Mouse (Mus musculus): ENCODE measurements around the gene Apoc1. TPM values are rescaled to one million over a fixed set of nuclear protein-coding genes. Genes with fewer than 3 reads are reported as not detected.

The Apoc1 gene
- polyA plus RNA-seq, 1 experiment = not detected

- H3K4me3 ChIP-seq = no peak overlapping the region
- no peak overlapping the region for H3ac ChIP-seq (ENCODE audit: control insufficient read depth, insufficient read length)
- no peaks in the 10 kb centered on the region for H3K79me2 ChIP-seq (ENCODE audit: control insufficient read depth, insufficient read depth)
- no peaks in the 10 kb centered on the region for H3K27me3 ChIP-seq (ENCODE audit: control insufficient read depth, insufficient read depth, insufficient read length)
- no peaks in the 10 kb centered on the region for H3K36me3 ChIP-seq (ENCODE audit: control insufficient read depth, insufficient read depth)
- no peak for TF ChIP-seq CEBPB (IDR thresholded peaks at IDR 0.05; ENCODE audit: insufficient read depth, poor library complexity, severe bottlenecking)
- TF ChIP-seq TCF12 (IDR thresholded peaks at IDR 0.05; ENCODE audit: insufficient read depth, poor library complexity, severe bottlenecking) = no peak
- TF ChIP-seq MAX (IDR thresholded peaks at IDR 0.05; ENCODE audit: low read depth) = no peak
- H3K4me2 ChIP-seq (ENCODE audit: low read depth) = no peak overlapping the region
These were observed 44.1 kb upstream of the Apoc1 start for GRCm38 (mm10) chr7:19736389-19737057.

- H3K4me3 ChIP-seq = no peak overlapping the region
- TF ChIP-seq REST (IDR thresholded peaks at IDR 0.05; ENCODE audit: insufficient read depth, insufficient read length) (no peak), CEBPB (IDR thresholded peaks at IDR 0.05; ENCODE audit: insufficient read depth, poor library complexity, severe bottlenecking) (no peak), MAX (IDR thresholded peaks at IDR 0.05; ENCODE audit: low read depth) (no peak), POLR2AphosphoS2 (IDR thresholded peaks at IDR 0.05; ENCODE audit: insufficient read length, low read depth) (no peak), MYOD1 (IDR thresholded peaks at IDR 0.05; ENCODE audit: control insufficient read depth in 1 of 3, insufficient read length in 2 of 3, low read depth in 2 of 3) (no peak), E2F4 (IDR thresholded peaks at IDR 0.05; ENCODE audit: insufficient read depth) (no peak), MYOG (IDR thresholded peaks at IDR 0.05; ENCODE audit: control insufficient read depth in 1 of 3, insufficient read depth in 1 of 3, insufficient read length in 2 of 3, low read depth in 2 of 3) (no peak), POLR2A (IDR thresholded peaks at IDR 0.05; ENCODE audit: insufficient read length, low read depth) (no peak), SRF (IDR thresholded peaks at IDR 0.05; ENCODE audit: control insufficient read depth, insufficient read length, low read depth) (no peak)
These were observed 41.8 kb upstream of the Apoc1 start for GRCm38 (mm10) chr7:19734178-19734666.

GRCm38 (mm10) chr7:19726541-19726940 lies 34.1 kb upstream of the Apoc1 start:
- H3K27me3 ChIP-seq (ENCODE audit: control insufficient read depth, insufficient read depth, insufficient read length) = no peaks in the 10 kb centered on the region
- H3K79me2 ChIP-seq (ENCODE audit: control insufficient read depth, insufficient read depth) = no peaks in the 10 kb centered on the region
- H3K36me3 ChIP-seq (ENCODE audit: control insufficient read depth, insufficient read depth) = no peaks in the 10 kb centered on the region
- H3K4me3 ChIP-seq = no peak overlapping the region
- no peak overlapping the region for H3ac ChIP-seq (ENCODE audit: control insufficient read depth, insufficient read length)
- TF ChIP-seq TCF12 (IDR thresholded peaks at IDR 0.05; ENCODE audit: insufficient read depth, poor library complexity, severe bottlenecking) = no peak
- TF ChIP-seq POLR2AphosphoS2 (IDR thresholded peaks at IDR 0.05; ENCODE audit: insufficient read length, low read depth) = no peak
- TF ChIP-seq CEBPB (IDR thresholded peaks at IDR 0.05; ENCODE audit: insufficient read depth, poor library complexity, severe bottlenecking) = no peak
- TF ChIP-seq MYOG (IDR thresholded peaks at IDR 0.05; ENCODE audit: control insufficient read depth in 1 of 3, insufficient read depth in 1 of 3, insufficient read length in 2 of 3, low read depth in 2 of 3) = no peak
- TF ChIP-seq REST (IDR thresholded peaks at IDR 0.05; ENCODE audit: insufficient read depth, insufficient read length) = peak; percentile 71
- H3K4me2 ChIP-seq (ENCODE audit: low read depth) = no peak overlapping the region

More at GRCm38 (mm10) chr7:19734178-19734666, 41.8 kb upstream of the Apoc1 start:
- Histone ChIP-seq H3ac (ENCODE audit: control insufficient read depth, insufficient read length) (no peak overlapping the region), H3K79me2 (ENCODE audit: control insufficient read depth, insufficient read depth) (no peaks in the 10 kb centered on the region), H3K27me3 (ENCODE audit: control insufficient read depth, insufficient read depth, insufficient read length) (no peaks in the 10 kb centered on the region), H3K4me2 (ENCODE audit: low read depth) (no peak overlapping the region), H3K36me3 (ENCODE audit: control insufficient read depth, insufficient read depth) (no peaks in the 10 kb centered on the region)

DNA sequence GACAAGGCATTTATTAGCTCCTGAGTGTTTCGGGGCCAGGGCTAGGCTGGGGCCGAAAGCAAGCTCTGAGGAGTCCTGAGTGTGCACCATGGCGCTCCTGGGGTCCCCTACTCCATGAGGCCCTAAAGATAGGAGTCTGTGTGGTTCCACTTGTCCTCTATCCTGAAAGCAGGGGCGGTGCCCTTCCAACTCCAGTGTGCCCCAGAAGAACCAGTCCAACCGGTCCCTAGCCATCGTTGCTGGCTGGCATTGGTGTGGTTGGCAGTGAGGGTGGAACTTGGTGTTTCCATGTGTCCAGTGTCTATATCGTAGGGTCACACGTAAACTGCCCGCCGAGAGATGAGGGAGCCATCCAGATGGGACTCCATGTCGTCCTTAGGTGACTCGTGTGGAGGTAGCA lies 31.7 kb upstream of the Apoc1 start:
- TF ChIP-seq MYOG (IDR thresholded peaks at IDR 0.05; ENCODE audit: control insufficient read depth in 1 of 3, insufficient read depth in 1 of 3, insufficient read length in 2 of 3, low read depth in 2 of 3) = no peak
- TF ChIP-seq SRF (IDR thresholded peaks at IDR 0.05; ENCODE audit: control insufficient read depth, insufficient read length, low read depth) = no peak
- no peak for TF ChIP-seq USF1 (IDR thresholded peaks at IDR 0.05; ENCODE audit: low read depth)
- no peak for TF ChIP-seq E2F4 (IDR thresholded peaks at IDR 0.05; ENCODE audit: insufficient read depth)
- TF ChIP-seq MAX (IDR thresholded peaks at IDR 0.05; ENCODE audit: low read depth) = no peak
- TF ChIP-seq TCF12 (IDR thresholded peaks at IDR 0.05; ENCODE audit: insufficient read depth, poor library complexity, severe bottlenecking) = no peak
- TF ChIP-seq TCF3 (IDR thresholded peaks at IDR 0.05; ENCODE audit: insufficient read length, low read depth) = no peak
- TF ChIP-seq CEBPB (IDR thresholded peaks at IDR 0.05; ENCODE audit: insufficient read depth, poor library complexity, severe bottlenecking) = no peak
- TF ChIP-seq REST (IDR thresholded peaks at IDR 0.05; ENCODE audit: insufficient read depth, insufficient read length) = no peak
- no peak for TF ChIP-seq POLR2AphosphoS2 (IDR thresholded peaks at IDR 0.05; ENCODE audit: insufficient read length, low read depth)
- no peak for TF ChIP-seq POLR2A (IDR thresholded peaks at IDR 0.05; ENCODE audit: insufficient read length, low read depth)
- no peak for TF ChIP-seq MYOD1 (IDR thresholded peaks at IDR 0.05; ENCODE audit: control insufficient read depth in 1 of 3, insufficient read length in 2 of 3, low read depth in 2 of 3)
- Histone ChIP-seq H3ac (ENCODE audit: control insufficient read depth, insufficient read length) (no peak overlapping the region), H3K4me3 (no peak overlapping the region), H3K27me3 (ENCODE audit: control insufficient read depth, insufficient read depth, insufficient read length) (no peaks in the 10 kb centered on the region), H3K79me2 (ENCODE audit: control insufficient read depth, insufficient read depth) (no peaks in the 10 kb centered on the region), H3K4me2 (ENCODE audit: low read depth) (no peak overlapping the region), H3K36me3 (ENCODE audit: control insufficient read depth, insufficient read depth) (no peaks in the 10 kb centered on the region)

DNA sequence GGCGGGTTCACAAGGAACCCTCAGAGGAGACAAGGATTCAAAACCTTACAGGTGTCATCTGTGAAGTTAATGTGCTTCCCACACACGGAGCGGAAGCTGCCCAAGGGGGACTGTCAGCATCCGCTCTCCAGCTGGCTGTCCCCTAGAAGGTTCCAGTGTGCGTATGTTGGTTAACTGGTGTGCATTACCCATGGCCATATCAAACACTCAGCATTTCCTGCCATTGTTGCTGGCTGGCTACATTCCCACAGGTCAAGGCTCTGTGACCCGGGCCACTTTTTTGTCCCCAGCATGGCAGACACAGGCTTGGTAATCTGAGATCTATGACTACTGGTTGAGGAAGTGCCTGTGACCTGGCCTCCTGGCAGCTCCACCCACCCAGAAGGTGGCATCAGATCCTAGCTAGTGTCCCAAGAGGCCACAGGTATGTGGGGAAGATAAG lies 30.3 kb upstream of the Apoc1 start:
- no peak for TF ChIP-seq MYOD1 (IDR thresholded peaks at IDR 0.05; ENCODE audit: control insufficient read depth in 1 of 3, insufficient read length in 2 of 3, low read depth in 2 of 3)
- TF ChIP-seq USF1 (IDR thresholded peaks at IDR 0.05; ENCODE audit: low read depth) = no peak
- no peak for TF ChIP-seq E2F4 (IDR thresholded peaks at IDR 0.05; ENCODE audit: insufficient read depth)
- TF ChIP-seq REST (IDR thresholded peaks at IDR 0.05; ENCODE audit: insufficient read depth, insufficient read length) = no peak
- no peak for TF ChIP-seq POLR2AphosphoS2 (IDR thresholded peaks at IDR 0.05; ENCODE audit: insufficient read length, low read depth)
- no peak for TF ChIP-seq POLR2A (IDR thresholded peaks at IDR 0.05; ENCODE audit: insufficient read length, low read depth)
- Histone ChIP-seq H3K79me2 (ENCODE audit: control insufficient read depth, insufficient read depth) (no peaks in the 10 kb centered on the region), H3ac (ENCODE audit: control insufficient read depth, insufficient read length) (no peak overlapping the region), H3K4me3 (no peak overlapping the region), H3K4me2 (ENCODE audit: low read depth) (no peak overlapping the region), H3K36me3 (ENCODE audit: control insufficient read depth, insufficient read depth) (no peaks in the 10 kb centered on the region), H3K27me3 (ENCODE audit: control insufficient read depth, insufficient read depth, insufficient read length) (no peaks in the 10 kb centered on the region)
